Mouse (Mus musculus): ENCODE measurements around the gene Paqr4. TPM values are rescaled to one million over a fixed set of nuclear protein-coding genes. Genes with fewer than 3 reads are reported as not detected.

Paqr4 gene
- polyA plus RNA-seq, 1 experiment, result 0.85 TPM

GRCm38 (mm10) chr17:23726758-23727142, 13.9 kb downstream of the Paqr4 start:
- TF ChIP-seq POLR2A (IDR thresholded peaks at IDR 0.05; ENCODE audit: control insufficient read depth, low read depth, low read length) (no peak), CTCF (IDR thresholded peaks at IDR 0.05; ENCODE audit: control insufficient read depth, insufficient read depth, insufficient replicate concordance, low read depth, low read length) (no peak)
- Histone ChIP-seq H3K4me1 (ENCODE audit: control insufficient read depth, insufficient read depth, low read length) (peaks cover 16% of the 10 kb centered on the region), H3K36me3 (ENCODE audit: control insufficient read depth, insufficient read depth, low read length) (no peaks in the 10 kb centered on the region), H3K4me3 (ENCODE audit: control insufficient read depth, low read depth, low read length) (peak overlapping the region; percentile 94), H3K27me3 (ENCODE audit: control insufficient read depth, insufficient read depth, low read length) (no peaks in the 10 kb centered on the region), H3K27ac (ENCODE audit: control insufficient read depth, insufficient read depth, low read depth, low read length) (peak overlapping the region; percentile 29)

GRCm38 (mm10) chr17:23725999-23726757, 14.5 kb downstream of the Paqr4 start, which contains the start of gene Pkmyt1:
Pkmyt1 (plus strand) TSS chr17:23726336.
- H3K4me3 ChIP-seq (ENCODE audit: control insufficient read depth, low read depth, low read length), result peak within 1 kb of the TSS; percentile 94
- H3K36me3 ChIP-seq (ENCODE audit: control insufficient read depth, insufficient read depth, low read length), result no peaks in the 10 kb centered on the region
- no peaks in the 10 kb centered on the region for H3K27me3 ChIP-seq (ENCODE audit: control insufficient read depth, insufficient read depth, low read length)
- peak within 1 kb of the TSS; percentile 88 for H3K27ac ChIP-seq (ENCODE audit: control insufficient read depth, insufficient read depth, low read depth, low read length)
- H3K4me1 ChIP-seq (ENCODE audit: control insufficient read depth, insufficient read depth, low read length), result peaks cover 16% of the 10 kb centered on the region
- TF ChIP-seq POLR2A (IDR thresholded peaks at IDR 0.05; ENCODE audit: control insufficient read depth, low read depth, low read length), result peak; percentile 84
- TF ChIP-seq CTCF (IDR thresholded peaks at IDR 0.05; ENCODE audit: control insufficient read depth, insufficient read depth, insufficient replicate concordance, low read depth, low read length), result no peak

- Histone ChIP-seq H3K27me3 (ENCODE audit: control insufficient read depth, insufficient read depth, low read length) (no peaks in the 10 kb centered on the region), H3K27ac (ENCODE audit: control insufficient read depth, insufficient read depth, low read depth, low read length) (peak overlapping the region; percentile 88), H3K4me3 (ENCODE audit: control insufficient read depth, low read depth, low read length) (peak overlapping the region; percentile 94), H3K4me1 (ENCODE audit: control insufficient read depth, insufficient read depth, low read length) (peaks cover 18% of the 10 kb centered on the region), H3K36me3 (ENCODE audit: control insufficient read depth, insufficient read depth, low read length) (no peaks in the 10 kb centered on the region)
- TF ChIP-seq CTCF (IDR thresholded peaks at IDR 0.05; ENCODE audit: control insufficient read depth, insufficient read depth, insufficient replicate concordance, low read depth, low read length) (no peak), POLR2A (IDR thresholded peaks at IDR 0.05; ENCODE audit: control insufficient read depth, low read depth, low read length) (no peak)
Observed at GRCm38 (mm10) chr17:23725477-23725876, 15.2 kb downstream of the Paqr4 start.

- no peak within 1 kb of the TSS for H3K27ac ChIP-seq (ENCODE audit: control insufficient read depth, insufficient read depth, low read depth, low read length)
- no peaks in the 10 kb centered on the region for H3K27me3 ChIP-seq (ENCODE audit: control insufficient read depth, insufficient read depth, low read length)
- H3K4me1 ChIP-seq (ENCODE audit: control insufficient read depth, insufficient read depth, low read length), result peaks cover 20% of the 10 kb centered on the region
- TF ChIP-seq POLR2A (IDR thresholded peaks at IDR 0.05; ENCODE audit: control insufficient read depth, low read depth, low read length) (no peak), CTCF (IDR thresholded peaks at IDR 0.05; ENCODE audit: control insufficient read depth, insufficient read depth, insufficient replicate concordance, low read depth, low read length) (no peak)
- H3K4me3 ChIP-seq (ENCODE audit: control insufficient read depth, low read depth, low read length), result no peak within 1 kb of the TSS
- no peaks in the 10 kb centered on the region for H3K36me3 ChIP-seq (ENCODE audit: control insufficient read depth, insufficient read depth, low read length)
Observed at GRCm38 (mm10) chr17:23722376-23723125, 18.1 kb downstream of the Paqr4 start, which contains the start of gene 1520401A03Rik. 1520401A03Rik (minus strand) TSS chr17:23722783.

- H3K27ac ChIP-seq (ENCODE audit: control insufficient read depth, insufficient read depth, low read depth, low read length), result no peak overlapping the region
- H3K4me3 ChIP-seq (ENCODE audit: control insufficient read depth, low read depth, low read length), result no peak overlapping the region
- H3K36me3 ChIP-seq (ENCODE audit: control insufficient read depth, insufficient read depth, low read length), result no peaks in the 10 kb centered on the region
- H3K27me3 ChIP-seq (ENCODE audit: control insufficient read depth, insufficient read depth, low read length), result no peaks in the 10 kb centered on the region
- H3K4me1 ChIP-seq (ENCODE audit: control insufficient read depth, insufficient read depth, low read length), result peaks cover 17% of the 10 kb centered on the region
- no peak for TF ChIP-seq POLR2A (IDR thresholded peaks at IDR 0.05; ENCODE audit: control insufficient read depth, low read depth, low read length)
- TF ChIP-seq CTCF (IDR thresholded peaks at IDR 0.05; ENCODE audit: control insufficient read depth, insufficient read depth, insufficient replicate concordance, low read depth, low read length), result no peak
Observed at GRCm38 (mm10) chr17:23721886-23722285, 18.8 kb downstream of the Paqr4 start.

- no peak overlapping the region for H3K27ac ChIP-seq (ENCODE audit: control insufficient read depth, insufficient read depth, low read depth, low read length)
- no peaks in the 10 kb centered on the region for H3K27me3 ChIP-seq (ENCODE audit: control insufficient read depth, insufficient read depth, low read length)
- peaks cover 14% of the 10 kb centered on the region for H3K4me1 ChIP-seq (ENCODE audit: control insufficient read depth, insufficient read depth, low read length)
- H3K4me3 ChIP-seq (ENCODE audit: control insufficient read depth, low read depth, low read length), result no peak overlapping the region
- TF ChIP-seq POLR2A (IDR thresholded peaks at IDR 0.05; ENCODE audit: control insufficient read depth, low read depth, low read length) (no peak), CTCF (IDR thresholded peaks at IDR 0.05; ENCODE audit: control insufficient read depth, insufficient read depth, insufficient replicate concordance, low read depth, low read length) (no peak)
- no peaks in the 10 kb centered on the region for H3K36me3 ChIP-seq (ENCODE audit: control insufficient read depth, insufficient read depth, low read length)
Observed at GRCm38 (mm10) chr17:23719455-23719854, 21.2 kb downstream of the Paqr4 start.

- Histone ChIP-seq H3K4me1 (ENCODE audit: control insufficient read depth, insufficient read depth, low read length) (peaks cover 3% of the 10 kb centered on the region), H3K36me3 (ENCODE audit: control insufficient read depth, insufficient read depth, low read length) (no peaks in the 10 kb centered on the region), H3K27ac (ENCODE audit: control insufficient read depth, insufficient read depth, low read depth, low read length) (no peak overlapping the region), H3K27me3 (ENCODE audit: control insufficient read depth, insufficient read depth, low read length) (no peaks in the 10 kb centered on the region), H3K4me3 (ENCODE audit: control insufficient read depth, low read depth, low read length) (no peak overlapping the region)
- TF ChIP-seq CTCF (IDR thresholded peaks at IDR 0.05; ENCODE audit: control insufficient read depth, insufficient read depth, insufficient replicate concordance, low read depth, low read length), result no peak
- TF ChIP-seq POLR2A (IDR thresholded peaks at IDR 0.05; ENCODE audit: control insufficient read depth, low read depth, low read length), result no peak
Observed at GRCm38 (mm10) chr17:23717003-23717402, 23.7 kb downstream of the Paqr4 start.
